Mouse (Mus musculus) embryonic facial prominence, embryonic 13.5 days (tissue): ENCODE results near the gene Glo1. TPM values are rescaled to one million over a fixed set of nuclear protein-coding genes. Genes with fewer than 3 reads are reported as not detected.

ENCODE experiments used
- ATAC-seq: fragments of 200-750 bp; cut with Nextera tagmentation; 2 replicates; pipeline ENCODE4 v1.8.0; 2017; ENCODE audit warnings: low read depth; ENCODE audit not compliant: insufficient number of reproducible peaks, insufficient read depth, low FRiP score, low TSS enrichment
- H3K27ac ChIP-seq: fragments of 300-500 bp; sonication (generic); 2 replicates; pipeline ENCODE4 v1.5.1; 2015; ENCODE audit warnings: moderate library complexity, mild to moderate bottlenecking, inconsistent platforms
- H3K27me3 ChIP-seq: fragments of 300-500 bp; sonication (generic); 2 replicates; pipeline ENCODE4 v1.6.1; 2015; ENCODE audit warnings: mild to moderate bottlenecking, inconsistent platforms
- H3K36me3 ChIP-seq: fragments of 300-500 bp; sonication (generic); 2 replicates; pipeline ENCODE4 v1.6.1; 2015; ENCODE audit warnings: mild to moderate bottlenecking, inconsistent platforms
- H3K4me1 ChIP-seq: fragments of 300-500 bp; sonication (generic); 2 replicates; pipeline ENCODE4 v1.6.1; 2015; ENCODE audit warnings: inconsistent platforms
- H3K4me2 ChIP-seq: fragments of 300-500 bp; sonication (generic); 2 replicates; pipeline ENCODE4 v1.6.1; 2015; ENCODE audit warnings: moderate library complexity, mild to moderate bottlenecking, inconsistent platforms
- H3K4me3 ChIP-seq: fragments of 300-500 bp; sonication (generic); 2 replicates; pipeline ENCODE4 v1.5.1; 2015; ENCODE audit warnings: mild to moderate bottlenecking, inconsistent platforms
- H3K9ac ChIP-seq: fragments of 300-500 bp; sonication (generic); 2 replicates; pipeline ENCODE4 v1.6.1; 2015; ENCODE audit warnings: mild to moderate bottlenecking, inconsistent platforms
- H3K9me3 ChIP-seq: fragments of 300-500 bp; sonication (generic); 2 replicates; pipeline ENCODE4 v1.6.1; 2016; ENCODE audit warnings: inconsistent platforms
- WGBS: fragments of 180-500 bp; shearing (Covaris S2); methylation state at CpG from one replicate; pipeline ENCODE4 v1.1.7; 2015; ENCODE audit warnings: mixed read lengths; 5-methylcytosine and 5-hydroxymethylcytosine counted together
- polyA plus RNA-seq: library from polyadenylated mRNA; unstranded; fragments of >200 nt; fragmentation: Nextera tagmentation; extraction: Ambion mirVana; gene quantifications from 2 replicates; pipeline ENCODE4 v1.2.1, GENCODE M21; 2015

The Glo1 gene
- polyA plus RNA-seq, 1 experiment from 2014 or later, result 217 TPM

DNA sequence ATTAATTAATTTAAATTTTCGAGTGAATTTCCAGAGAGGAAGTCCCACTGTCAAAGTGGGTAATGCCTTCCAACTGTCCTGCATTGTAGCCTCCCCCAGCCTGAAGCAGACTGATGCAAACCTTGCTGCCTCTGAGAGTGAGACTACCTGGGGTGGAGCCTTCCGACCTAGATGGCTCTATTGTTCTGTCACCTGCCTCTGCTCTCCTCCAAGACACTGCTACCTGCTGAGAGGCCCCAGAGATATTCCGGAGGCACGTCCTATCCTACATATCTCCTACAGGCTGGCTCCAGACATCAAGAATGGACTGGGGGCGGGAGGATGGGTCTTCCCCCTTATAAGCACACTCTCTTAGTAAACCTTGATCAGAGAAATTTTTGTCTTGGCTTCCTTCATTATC is 28.4 kb downstream of the Glo1 start:
- Histone ChIP-seq H3K27ac (no peak overlapping the region), H3K36me3 (peaks cover 81% of the 10 kb centered on the region), H3K4me3 (no peak overlapping the region), H3K9me3 (no peaks in the 10 kb centered on the region), H3K9ac (no peak overlapping the region), H3K4me1 (peaks cover 6% of the 10 kb centered on the region; the same call in 1 of the 2 replicates), H3K27me3 (no peaks in the 10 kb centered on the region), H3K4me2 (no peak overlapping the region)
- WGBS, result 84% methylated on average over 5 of the region's 5 CpGs
- no peak for ATAC-seq

GRCm38 (mm10) chr17:30597786-30598185 is 28.9 kb downstream of the Glo1 start:
- no peak overlapping the region for H3K9ac ChIP-seq
- peaks cover 6% of the 10 kb centered on the region; the same call in 1 of the 2 replicates for H3K4me1 ChIP-seq
- WGBS, result 93% methylated on average over 9 of the region's 9 CpGs
- H3K4me3 ChIP-seq, result no peak overlapping the region
- H3K27me3 ChIP-seq, result no peaks in the 10 kb centered on the region
- H3K9me3 ChIP-seq, result no peaks in the 10 kb centered on the region
- ATAC-seq, result no peak
- no peak overlapping the region for H3K27ac ChIP-seq
- H3K4me2 ChIP-seq, result no peak overlapping the region
- peaks cover 81% of the 10 kb centered on the region for H3K36me3 ChIP-seq

DNA sequence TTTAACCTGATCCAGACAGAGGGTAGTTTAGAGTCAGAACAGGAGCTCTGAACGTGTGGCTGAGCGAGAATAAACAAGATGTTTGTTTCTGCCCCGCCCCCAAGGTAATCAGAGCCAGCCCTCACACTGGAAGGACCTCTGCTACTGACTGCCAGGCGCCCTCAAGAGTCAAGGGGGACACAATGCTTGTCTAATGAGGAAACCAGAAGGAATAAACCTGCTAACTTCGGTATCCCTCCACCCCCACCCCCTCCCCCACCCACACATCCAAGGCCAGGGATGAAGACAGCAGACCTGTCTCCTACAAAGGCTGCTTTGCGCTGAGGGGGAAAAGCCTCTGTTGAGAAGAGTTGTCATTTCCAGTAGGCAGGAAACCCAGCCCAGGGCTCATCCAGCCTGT is 31.8 kb downstream of the Glo1 start:
- H3K36me3 ChIP-seq, result peaks cover 63% of the 10 kb centered on the region
- peaks cover 6% of the 10 kb centered on the region; the same call in 1 of the 2 replicates for H3K4me1 ChIP-seq
- ATAC-seq, result no peak
- WGBS, result 27% methylated on average over 6 of the region's 6 CpGs
- H3K9me3 ChIP-seq, result no peaks in the 10 kb centered on the region
- no peak overlapping the region for H3K27ac ChIP-seq
- no peak overlapping the region for H3K4me3 ChIP-seq
- no peak overlapping the region for H3K4me2 ChIP-seq
- H3K27me3 ChIP-seq, result no peaks in the 10 kb centered on the region
- no peak overlapping the region for H3K9ac ChIP-seq

DNA sequence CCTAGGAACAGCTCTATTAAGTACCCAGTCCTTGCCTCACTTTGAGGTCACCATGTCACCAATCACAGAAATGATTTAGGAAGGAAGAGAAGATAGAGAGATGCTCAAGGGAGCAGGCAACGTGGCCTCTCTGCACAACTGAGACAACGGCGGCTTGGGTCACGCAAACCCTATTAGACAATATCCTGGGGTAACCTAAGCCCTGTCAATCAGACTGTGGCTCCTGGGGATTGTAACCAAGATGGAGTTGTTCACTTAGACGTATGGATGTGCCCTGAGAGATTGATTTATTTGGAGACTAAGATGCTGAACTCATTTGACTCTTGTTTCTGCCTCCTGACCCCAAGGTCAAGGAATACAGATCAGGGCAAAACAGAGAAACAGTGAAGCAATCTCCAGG is 32.3 kb downstream of the Glo1 start:
- H3K4me1 ChIP-seq, result peaks cover 6% of the 10 kb centered on the region; the same call in 1 of the 2 replicates
- H3K9ac ChIP-seq, result no peak overlapping the region
- H3K4me2 ChIP-seq, result no peak overlapping the region
- WGBS, result 31% methylated on average over 5 of the region's 5 CpGs
- no peaks in the 10 kb centered on the region for H3K27me3 ChIP-seq
- no peak overlapping the region for H3K4me3 ChIP-seq
- H3K9me3 ChIP-seq, result no peaks in the 10 kb centered on the region
- ATAC-seq, result no peak
- no peak overlapping the region for H3K27ac ChIP-seq
- H3K36me3 ChIP-seq, result peaks cover 60% of the 10 kb centered on the region

- Histone ChIP-seq H3K4me3 (no peak overlapping the region), H3K4me2 (no peak overlapping the region), H3K9me3 (no peaks in the 10 kb centered on the region), H3K4me1 (peaks cover 6% of the 10 kb centered on the region; the same call in 1 of the 2 replicates), H3K27me3 (no peaks in the 10 kb centered on the region), H3K9ac (no peak overlapping the region), H3K36me3 (peaks cover 26% of the 10 kb centered on the region), H3K27ac (no peak overlapping the region)
- no peak for ATAC-seq
- 57% methylated on average over 17 of the region's 17 CpGs for WGBS
These were observed 36.1 kb downstream of the Glo1 start for GRCm38 (mm10) chr17:30590417-30591198.

DNA sequence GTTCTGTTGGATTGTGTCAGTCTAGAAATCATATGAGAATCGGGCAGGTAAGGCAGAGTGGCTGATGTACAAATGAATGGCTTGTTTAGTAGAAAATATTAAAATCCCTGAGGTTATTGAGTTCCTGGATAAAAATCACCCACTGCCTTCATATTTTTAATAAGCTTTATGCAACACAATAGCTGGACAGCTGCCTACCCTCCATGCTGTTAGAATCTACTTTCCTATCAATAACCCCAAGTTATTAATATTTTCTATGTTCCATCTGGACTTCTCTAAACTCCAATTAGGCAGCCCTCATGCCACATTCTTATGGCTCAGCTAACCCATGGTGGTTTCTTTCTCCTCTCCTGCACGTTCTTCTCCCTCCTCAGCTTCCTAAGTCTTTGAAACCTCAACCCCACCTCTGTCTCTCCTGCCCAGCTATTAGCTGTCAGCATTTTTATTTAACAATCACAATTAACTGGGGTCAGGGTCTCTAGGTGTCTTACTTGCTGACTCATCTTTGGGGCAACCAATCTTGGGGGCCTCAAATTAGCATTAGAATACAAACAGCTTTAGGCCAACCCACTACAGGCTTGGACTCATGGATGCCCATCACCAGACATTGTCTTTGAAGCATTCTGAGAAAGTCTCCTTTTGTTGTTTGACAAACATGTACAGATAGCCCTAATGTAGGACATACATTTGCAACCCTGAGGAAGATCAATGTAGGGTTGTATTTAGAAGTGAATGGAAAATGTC is 43.2 kb downstream of the Glo1 start:
- H3K4me3 ChIP-seq, result no peak overlapping the region
- no peak for ATAC-seq

GRCm38 (mm10) chr17:30582313-30582712 is 44.4 kb downstream of the Glo1 start:
- Histone ChIP-seq H3K27ac (no peak overlapping the region), H3K9ac (no peak overlapping the region), H3K36me3 (no peaks in the 10 kb centered on the region), H3K27me3 (no peaks in the 10 kb centered on the region), H3K4me3 (no peak overlapping the region), H3K4me1 (peaks cover under 1% of the 10 kb centered on the region; the same call in 1 of the 2 replicates), H3K9me3 (no peaks in the 10 kb centered on the region), H3K4me2 (no peak overlapping the region)
- no peak for ATAC-seq
- WGBS, result 78% methylated on average over 3 of the region's 3 CpGs

More for the DNA sequence above, 43.2 kb downstream of the Glo1 start:
- WGBS, result 72% methylated on average over 2 of the region's 2 CpGs
- Histone ChIP-seq H3K4me2 (no peak overlapping the region), H3K27ac (no peak overlapping the region), H3K36me3 (no peaks in the 10 kb centered on the region), H3K27me3 (no peaks in the 10 kb centered on the region), H3K4me1 (no peaks in the 10 kb centered on the region), H3K9me3 (no peaks in the 10 kb centered on the region), H3K9ac (no peak overlapping the region)

DNA sequence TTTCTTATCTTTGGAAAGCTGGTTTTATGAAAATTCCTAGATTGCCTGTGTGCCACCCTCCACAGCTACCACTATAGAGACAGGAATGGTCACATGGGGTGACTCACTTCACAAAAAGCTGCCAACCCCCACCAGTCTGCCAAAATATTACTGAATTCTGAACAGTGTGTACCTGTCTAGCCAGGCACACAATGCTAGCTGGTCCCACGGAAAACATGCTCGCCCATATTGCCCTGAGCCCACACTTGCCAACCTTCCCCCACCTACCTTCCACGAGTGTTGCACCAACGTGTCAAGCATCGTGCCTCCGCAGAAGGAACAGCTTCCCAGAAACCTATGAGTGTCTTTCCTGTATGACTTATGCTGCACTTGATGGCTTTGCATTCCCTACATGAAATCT is 45.5 kb downstream of the Glo1 start:
- H3K4me3 ChIP-seq, result no peak overlapping the region
- H3K9ac ChIP-seq, result no peak overlapping the region
- no peaks in the 10 kb centered on the region for H3K36me3 ChIP-seq
- 84% methylated on average over 6 of the region's 6 CpGs for WGBS
- ATAC-seq, result no peak
- no peak overlapping the region for H3K27ac ChIP-seq
- no peaks in the 10 kb centered on the region for H3K27me3 ChIP-seq
- H3K4me2 ChIP-seq, result no peak overlapping the region
- H3K9me3 ChIP-seq, result no peaks in the 10 kb centered on the region
- peaks cover 7% of the 10 kb centered on the region for H3K4me1 ChIP-seq

- Histone ChIP-seq H3K36me3 (no peaks in the 10 kb centered on the region), H3K27me3 (no peaks in the 10 kb centered on the region), H3K27ac (no peak overlapping the region), H3K4me1 (peaks cover 7% of the 10 kb centered on the region), H3K9me3 (no peaks in the 10 kb centered on the region), H3K9ac (no peak overlapping the region), H3K4me3 (no peak overlapping the region), H3K4me2 (no peak overlapping the region)
- 63% methylated on average over 1 of the region's 1 CpGs for WGBS
- no peak for ATAC-seq
These were observed 45.9 kb downstream of the Glo1 start for GRCm38 (mm10) chr17:30580781-30581180.

DNA sequence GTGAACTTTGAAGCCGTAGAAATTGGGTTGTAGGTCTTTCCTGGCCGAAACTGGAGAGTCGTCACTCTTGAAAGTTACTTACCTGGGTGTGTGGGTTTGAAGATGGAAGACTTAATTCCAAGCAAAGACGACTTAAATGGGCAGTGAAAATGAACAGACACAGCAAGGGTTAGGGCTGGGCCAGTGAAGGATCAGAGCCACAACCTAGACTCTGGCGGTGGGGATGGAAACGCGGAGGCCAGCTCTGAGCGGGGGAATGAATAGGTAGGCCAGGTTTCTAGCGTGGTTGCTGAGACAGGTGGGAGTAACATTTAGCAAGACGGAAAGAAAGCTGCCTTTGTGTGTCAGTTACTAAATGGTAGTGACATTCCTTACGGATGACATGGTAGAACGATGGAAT is 49.7 kb downstream of the Glo1 start:
- peak overlapping the region; percentile 74 for H3K9ac ChIP-seq
- peaks cover 24% of the 10 kb centered on the region for H3K4me1 ChIP-seq
- H3K4me2 ChIP-seq, result peak overlapping the region; percentile 76
- H3K9me3 ChIP-seq, result no peaks in the 10 kb centered on the region
- 65% methylated on average over 12 of the region's 12 CpGs for WGBS
- ATAC-seq, result no peak
- no peaks in the 10 kb centered on the region for H3K36me3 ChIP-seq
- H3K27me3 ChIP-seq, result no peaks in the 10 kb centered on the region
- peak overlapping the region; percentile 74; the same call in 1 of the 2 replicates for H3K27ac ChIP-seq
- peak overlapping the region; percentile 59 for H3K4me3 ChIP-seq

DNA sequence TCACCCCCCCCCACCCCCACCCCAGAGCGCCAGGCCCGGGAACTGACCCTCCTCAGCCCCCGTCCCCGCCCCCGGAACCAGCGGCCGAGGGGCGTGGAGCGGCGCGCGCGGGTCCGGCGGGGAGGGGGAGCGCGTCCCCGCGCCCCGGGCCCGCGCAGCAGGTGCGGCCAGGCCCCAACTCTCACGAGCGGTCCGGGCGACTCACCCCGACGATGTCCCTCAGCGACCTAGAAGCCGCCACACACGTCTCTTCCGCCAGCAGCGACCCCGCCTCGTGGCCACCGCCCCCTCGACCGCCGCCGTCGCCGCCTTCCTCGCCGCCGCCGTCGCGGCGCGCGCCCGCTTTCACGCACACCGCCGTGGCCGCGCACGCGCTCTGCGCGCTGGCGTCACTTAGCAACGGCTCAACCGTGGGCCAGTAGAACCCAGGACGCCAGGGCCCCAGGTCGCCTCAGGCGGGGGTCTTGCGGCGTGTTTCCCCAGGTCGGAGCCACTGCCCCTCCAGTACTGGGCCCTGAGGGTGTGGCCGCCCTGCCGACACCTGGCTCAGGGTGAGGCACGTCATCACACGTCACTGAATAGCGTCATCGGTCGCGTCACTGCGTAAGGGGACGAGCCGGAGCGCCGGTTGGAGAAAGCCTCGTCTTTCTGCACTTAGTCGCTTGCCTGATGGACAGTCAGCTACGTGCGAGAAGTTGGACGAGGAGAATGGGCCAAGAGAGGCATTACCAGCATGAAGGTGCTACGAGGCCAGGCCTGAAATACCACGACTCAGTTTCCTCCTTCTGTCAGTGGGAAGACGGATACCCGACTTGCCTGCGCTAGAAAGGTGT is 50.5 kb downstream of the Glo1 start, which contains the start of gene Btbd9:
Gene Btbd9 (minus strand): TSS at position 548 of the 833 bp plus-strand sequence.
- peak; percentile 86 for ATAC-seq
- Histone ChIP-seq H3K4me2 (peak within 1 kb of the TSS; percentile 76), H3K27me3 (no peaks in the 10 kb centered on the region), H3K9ac (peak within 1 kb of the TSS; percentile 74), H3K9me3 (no peaks in the 10 kb centered on the region), H3K4me1 (peaks cover 24% of the 10 kb centered on the region), H3K27ac (peak within 1 kb of the TSS; percentile 74), H3K4me3 (peak within 1 kb of the TSS; percentile 59), H3K36me3 (no peaks in the 10 kb centered on the region)
- under 1% methylated on average over 77 of the region's 94 CpGs for WGBS
